Mouse (Mus musculus) lung, postnatal 0 days (tissue): Measurements from ENCODE around the gene Bcor.

Experiments
- CTCF ChIP-seq: IDR thresholded peaks from 2 replicates; pipeline ENCODE4 v1.5.1; 2016; ENCODE audit warnings: antibody characterized with exemption, mild to moderate bottlenecking
- EP300 ChIP-seq: IDR thresholded peaks from 2 replicates; pipeline ENCODE4 v1.6.1; 2016; ENCODE audit warnings: antibody characterized with exemption, mild to moderate bottlenecking, control low read depth

- TF ChIP-seq CTCF (no peak), EP300 (no peak)
These were observed 8.7 kb downstream of the Bcor start for GRCm38 (mm10) chrX:12151269-12151995.
